Mouse (Mus musculus) c-Kit-positive CD71-negative TER-119-negative erythroid progenitor cells, embryonic 14.5 days (primary cell): ENCODE measurements at regions not wholly inside any gene's neighbourhood (a gene's known extent, or its start where the extent isn't known, plus 50 kb on each side); places are given as distances from the start of the nearest gene placed in this dataset.

Source experiments
- DNase-seq: peaks from one replicate; pipeline ENCODE4 v3.0.0-alpha.2; 2013; ENCODE audit warnings: low read depth

GRCm38 (mm10) chr16:53728922-53729321 lies 1275.0 kb upstream of the Alcam start:
- peak; percentile 1 for DNase-seq
